In the genomic region with DNA sequence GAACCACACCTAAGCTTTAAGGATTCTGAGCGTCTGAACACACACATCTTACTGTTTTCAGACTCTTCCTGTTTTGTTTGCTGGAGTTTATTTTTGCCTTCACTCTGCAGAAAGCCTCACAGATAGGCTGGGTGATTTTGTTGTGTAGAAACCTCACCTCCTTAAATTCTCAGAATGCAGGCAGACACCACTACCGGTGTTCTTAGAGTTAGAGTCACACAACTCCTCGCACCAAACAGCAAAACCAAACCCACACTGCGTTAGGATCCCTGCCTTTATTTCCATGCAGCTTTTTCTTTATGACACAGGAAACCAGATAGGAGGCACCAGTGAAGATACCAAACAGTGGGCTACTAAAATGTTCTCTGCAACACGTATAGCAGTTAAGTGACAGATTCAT, we compare ENCODE assay signal across 27 mouse cellular contexts.
DNase-seq lines count a peak whose midpoint lies in the region; ATAC-seq lines count a peak whose summit lies in the region.
"Had no signal": no experiment of that assay in that cellular context is flagged by ENCODE, and none has a peak within 500 bp of the region (broad histone marks: within the 10 kb centered on the region; RNA-seq: fewer than 3 reads in every experiment).

No protein-coding gene starts in this region.

- ATAC-seq in monocyte, adult 5-6 weeks (replicated peaks; ENCODE audit: insufficient number of reproducible peaks, low FRiP score, low TSS enrichment, poor library complexity, severe bottlenecking), result 0 out of 2 replicates have a peak, but pooled peaks have one; percentile 33
- ATAC-seq in kidney, embryonic 14.5 days (ENCODE audit: low FRiP score, low TSS enrichment), result no peak
- ATAC-seq: forebrain, embryonic 14.5 days; Patski had no signal

- WGBS in kidney, embryonic 14.5 days, result 80% methylated on average over 5 of the region's 5 CpGs

- no peak overlapping the region for H3K4me3 ChIP-seq in kidney, embryonic 14.5 days (ENCODE audit: low read length)
- H3K4me3 ChIP-seq: embryonic facial prominence, embryonic 12.5 days; erythroblast, embryonic 14.5 days; heart, adult 2 months; heart, embryonic 15.5 days; hindbrain, embryonic 10.5 days; neural tube, embryonic 13.5 days had no signal

- peaks cover 17% of the 10 kb centered on the region for H3K4me1 ChIP-seq in kidney, embryonic 14.5 days (ENCODE audit: control insufficient read depth, insufficient read depth, low read length)

- H3K27ac ChIP-seq in kidney, embryonic 14.5 days (ENCODE audit: low read depth, low read length), result no peak overlapping the region
- H3K27ac ChIP-seq: embryonic facial prominence, embryonic 12.5 days; heart, adult 2 months; heart, embryonic 15.5 days; hindbrain, embryonic 10.5 days; neural tube, embryonic 13.5 days had no signal

- no peak overlapping the region for H3K9ac ChIP-seq in kidney, embryonic 14.5 days (ENCODE audit: low read depth, low read length)
- H3K9ac ChIP-seq: embryonic facial prominence, embryonic 12.5 days; heart, embryonic 15.5 days; neural tube, embryonic 13.5 days had no signal

- no peaks in the 10 kb centered on the region for H3K36me3 ChIP-seq in kidney, embryonic 14.5 days (ENCODE audit: control insufficient read depth, insufficient read depth, low read length)
- H3K36me3 ChIP-seq: embryonic facial prominence, embryonic 12.5 days; heart, embryonic 15.5 days; hindbrain, embryonic 10.5 days; neural tube, embryonic 13.5 days had no signal

- DNase-seq in spleen, postnatal 36 days (ENCODE audit: low spot score in 2 of 2), result peak; percentile 22
- no peak for DNase-seq in spleen, adult 12 weeks (ENCODE audit: low spot score)
- peak; percentile 73 for DNase-seq in T-cell, adult 2 months (ENCODE audit: low spot score)
- no peak for DNase-seq in cerebellum, adult 9-10 months
- no peak for DNase-seq in adrenal gland, adult (ENCODE audit: inconsistent age in 2 of 2, low spot score in 1 of 2)
- DNase-seq: adrenal gland, postnatal 36 days; B cell, adult 2 months; cerebellum, adult 11-12 months; gastrocnemius, postnatal 14 days; heart, adult 2 months; kidney, adult 8-10 months; kidney, postnatal 25 days; left cerebral cortex, postnatal 4 days; lung, adult 18-20 months; lung, postnatal 4 days; spleen, adult 18-20 months had no signal

- no peaks in the 10 kb centered on the region for H3K27me3 ChIP-seq in kidney, embryonic 14.5 days (ENCODE audit: control insufficient read depth, insufficient read depth, low read length)
- H3K27me3 ChIP-seq: embryonic facial prominence, embryonic 12.5 days; heart, embryonic 15.5 days; neural tube, embryonic 13.5 days; Patski had no signal

- H3K9me3 ChIP-seq in kidney, embryonic 14.5 days (ENCODE audit: control insufficient read depth, low read length), result no peaks in the 10 kb centered on the region
- H3K9me3 ChIP-seq: embryonic facial prominence, embryonic 12.5 days; heart, embryonic 15.5 days; hindbrain, embryonic 10.5 days; neural tube, embryonic 13.5 days had no signal

- H3K4me2 ChIP-seq in kidney, embryonic 14.5 days (replicated peaks; ENCODE audit: low read depth, low read length), result no peak overlapping the region
- H3K4me2 ChIP-seq: embryonic facial prominence, embryonic 12.5 days; heart, embryonic 15.5 days; liver, embryonic 11.5 days; midbrain, embryonic 11.5 days; neural tube, embryonic 13.5 days had no signal

Comparison
In these comparisons a context has a peak if more than half of its experiments do, and no peak if none do; other contexts are left out.
1. DNase-seq: peak in spleen, postnatal 36 days (2 of 2) and T-cell, adult 2 months (single experiment); none in spleen, adult 12 weeks (single experiment), cerebellum, adult 9-10 months (single experiment) and adrenal gland, adult (0 of 2).